Mouse (Mus musculus) ES-E14 (cell line): ENCODE data around the gene Col25a1.

ENCODE experiments used
- CHD2 ChIP-seq: IDR thresholded peaks from 2 replicates; pipeline ENCODE4 v1.6.1; 2014; ENCODE audit warnings: mild to moderate bottlenecking, low read depth, low read length, inconsistent platforms
- HCFC1 ChIP-seq: IDR thresholded peaks from 2 replicates; pipeline ENCODE4 v1.6.1; 2012; ENCODE audit warnings: low read length, inconsistent platforms, borderline replicate concordance; ENCODE audit not compliant: insufficient read depth
- MAFK ChIP-seq: IDR thresholded peaks from 2 replicates; pipeline ENCODE4 v1.6.1; 2014; ENCODE audit warnings: mild to moderate bottlenecking, low read depth, low read length, inconsistent platforms; ENCODE audit not compliant: insufficient read depth
- ZC3H11A ChIP-seq: IDR thresholded peaks from 2 replicates; pipeline ENCODE4 v1.6.1; 2012; ENCODE audit warnings: low read depth, mild to moderate bottlenecking, inconsistent platforms, low read length, borderline replicate concordance

- no peak for TF ChIP-seq ZC3H11A
- no peak for TF ChIP-seq CHD2
- no peak for TF ChIP-seq HCFC1
- no peak for TF ChIP-seq MAFK
These were observed 50.3 kb downstream of the Col25a1 start for GRCm38 (mm10) chr3:130181591-130181980.
